Mouse (Mus musculus) kidney, embryonic 14.5 days (tissue): Measurements from ENCODE around the gene Cdc45. TPM values are rescaled to one million over a fixed set of nuclear protein-coding genes. Genes with fewer than 3 reads are reported as not detected.

ENCODE experiments used
- ATAC-seq: fragments of 200-750 bp; cut with Nextera tagmentation; 2 replicates; pipeline ENCODE4 v1.8.0; 2017; ENCODE audit warnings: moderate number of reproducible peaks, mild to moderate bottlenecking, moderate TSS enrichment, moderate library complexity; ENCODE audit not compliant: low FRiP score, low TSS enrichment
- H3K27ac ChIP-seq: fragments of 300-500 bp; sonication (generic); 2 replicates; pipeline ENCODE4 v1.5.1; 2014; ENCODE audit warnings: low read depth, mild to moderate bottlenecking, low read length, moderate library complexity, mixed read lengths
- H3K27me3 ChIP-seq: fragments of 300-500 bp; sonication (generic); 2 replicates; pipeline ENCODE4 v1.6.1; 2014; ENCODE audit warnings: mild to moderate bottlenecking, low read length; ENCODE audit not compliant: control insufficient read depth, insufficient read depth
- H3K36me3 ChIP-seq: fragments of 300-500 bp; sonication (generic); 2 replicates; pipeline ENCODE4 v1.6.1; 2014; ENCODE audit warnings: low read length, mixed read lengths; ENCODE audit not compliant: control insufficient read depth, insufficient read depth
- H3K4me1 ChIP-seq: fragments of 300-500 bp; sonication (generic); 2 replicates; pipeline ENCODE4 v1.6.1; 2014; ENCODE audit warnings: low read length, mixed read lengths; ENCODE audit not compliant: control insufficient read depth, insufficient read depth
- H3K4me2 ChIP-seq: fragments of 300-500 bp; sonication (generic); replicated peaks from 2 replicates; pipeline ENCODE4 v1.6.1; 2014; ENCODE audit warnings: low read depth, mild to moderate bottlenecking, low read length
- H3K4me3 ChIP-seq: fragments of 300-500 bp; sonication (generic); 2 replicates; pipeline ENCODE4 v1.5.1; 2014; ENCODE audit warnings: mild to moderate bottlenecking, low read length
- H3K9ac ChIP-seq: fragments of 300-500 bp; sonication (generic); 2 replicates; pipeline ENCODE4 v1.6.1; 2014; ENCODE audit warnings: low read depth, mild to moderate bottlenecking, low read length, moderate library complexity
- H3K9me3 ChIP-seq: fragments of 300-500 bp; sonication (generic); 2 replicates; pipeline ENCODE4 v1.6.1; 2016; ENCODE audit warnings: low read length; ENCODE audit not compliant: control insufficient read depth
- WGBS: fragments of 180-500 bp; shearing (Covaris S2); extraction: QIAGEN DNeasy Blood & Tissue Kit; methylation state at CpG from one replicate; pipeline ENCODE4 v1.1.7; 2014; 5-methylcytosine and 5-hydroxymethylcytosine counted together
- polyA plus RNA-seq: library from polyadenylated mRNA; unstranded; fragments of >200 nt; fragmentation: Nextera tagmentation; extraction: Ambion mirVana; gene quantifications from 2 replicates; pipeline ENCODE4 v1.2.1, GENCODE M21; 2014

Gene Cdc45
- polyA plus RNA-seq, 1 experiment from 2014 or later, result 63.0 TPM

DNA sequence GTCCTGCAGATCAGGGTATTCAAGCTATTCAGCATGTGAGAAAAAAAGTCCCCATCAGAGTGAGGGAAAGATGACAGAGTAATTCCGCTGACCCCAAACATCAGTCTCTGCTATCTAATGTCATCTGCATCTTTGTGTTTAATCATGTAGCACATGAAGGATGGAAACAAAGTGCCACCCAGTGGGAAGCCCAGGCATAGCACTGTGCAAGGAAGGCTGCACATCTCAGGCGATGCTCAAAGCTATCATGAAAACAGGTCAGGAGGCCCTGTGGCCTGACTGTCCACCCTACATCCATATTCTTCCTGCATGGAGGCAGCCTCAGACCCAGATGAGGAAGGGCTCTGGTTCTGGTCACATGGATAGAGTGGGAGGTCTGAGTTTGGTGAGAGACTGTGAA lies 12.9 kb downstream of the Cdc45 start:
- Histone ChIP-seq H3K9ac (no peak overlapping the region), H3K27ac (no peak overlapping the region), H3K4me3 (no peak overlapping the region), H3K36me3 (peaks cover 75% of the 10 kb centered on the region), H3K4me2 (no peak overlapping the region), H3K4me1 (no peaks in the 10 kb centered on the region), H3K27me3 (no peaks in the 10 kb centered on the region), H3K9me3 (no peaks in the 10 kb centered on the region)
- ATAC-seq, result no peak
- WGBS, result 75% methylated on average over 2 of the region's 2 CpGs

DNA sequence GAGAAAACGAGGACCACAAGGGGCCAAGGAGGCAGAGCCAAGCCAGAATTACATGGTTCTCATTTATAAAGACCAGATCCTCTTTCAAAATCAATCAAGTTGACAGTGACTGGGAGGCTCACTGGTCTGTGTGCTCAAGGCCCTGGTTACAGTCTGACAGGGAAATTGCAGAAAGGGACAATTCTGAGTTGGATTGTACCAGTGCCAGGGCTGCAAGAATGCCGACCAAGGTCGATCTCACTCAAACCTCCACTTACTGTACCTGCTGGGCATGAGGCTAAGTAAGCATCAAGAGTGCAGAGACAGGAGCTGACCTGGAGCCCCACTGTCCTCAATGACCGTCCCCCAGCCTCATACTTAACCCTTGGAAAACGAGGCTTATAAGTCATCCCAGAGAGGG lies 13.6 kb downstream of the Cdc45 start:
- peaks cover 78% of the 10 kb centered on the region for H3K36me3 ChIP-seq
- H3K4me2 ChIP-seq, result no peak overlapping the region
- no peak overlapping the region for H3K4me3 ChIP-seq
- no peak overlapping the region for H3K9ac ChIP-seq
- H3K4me1 ChIP-seq, result no peaks in the 10 kb centered on the region
- ATAC-seq, result no peak
- 86% methylated on average over 5 of the region's 5 CpGs for WGBS
- no peaks in the 10 kb centered on the region for H3K9me3 ChIP-seq
- no peak overlapping the region for H3K27ac ChIP-seq
- no peaks in the 10 kb centered on the region for H3K27me3 ChIP-seq

DNA sequence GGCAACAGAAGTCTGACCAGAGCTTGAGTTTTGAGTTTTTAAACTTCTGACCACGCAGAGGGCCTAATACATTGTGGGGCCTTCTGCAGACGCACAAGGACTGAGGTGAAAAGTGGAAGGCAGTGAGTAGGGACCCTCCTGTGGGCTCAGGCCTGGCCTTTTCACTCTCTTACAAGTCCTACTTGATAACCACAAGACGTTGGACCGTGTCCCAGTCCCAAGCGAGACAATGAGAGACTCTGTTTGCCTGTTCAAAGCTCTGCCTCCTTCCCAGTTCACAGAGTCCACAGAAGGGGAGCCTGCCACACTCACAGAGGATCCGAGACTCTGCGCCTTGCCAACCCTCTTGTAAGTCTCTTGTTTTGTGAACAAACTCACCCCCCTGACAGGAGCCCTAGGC lies 15.1 kb downstream of the Cdc45 start:
- Histone ChIP-seq H3K27me3 (no peaks in the 10 kb centered on the region), H3K36me3 (peaks cover 87% of the 10 kb centered on the region), H3K27ac (no peak overlapping the region), H3K9ac (no peak overlapping the region), H3K4me2 (no peak overlapping the region), H3K4me3 (no peak overlapping the region), H3K9me3 (no peaks in the 10 kb centered on the region), H3K4me1 (no peaks in the 10 kb centered on the region)
- no peak for ATAC-seq
- 94% methylated on average over 7 of the region's 7 CpGs for WGBS

DNA sequence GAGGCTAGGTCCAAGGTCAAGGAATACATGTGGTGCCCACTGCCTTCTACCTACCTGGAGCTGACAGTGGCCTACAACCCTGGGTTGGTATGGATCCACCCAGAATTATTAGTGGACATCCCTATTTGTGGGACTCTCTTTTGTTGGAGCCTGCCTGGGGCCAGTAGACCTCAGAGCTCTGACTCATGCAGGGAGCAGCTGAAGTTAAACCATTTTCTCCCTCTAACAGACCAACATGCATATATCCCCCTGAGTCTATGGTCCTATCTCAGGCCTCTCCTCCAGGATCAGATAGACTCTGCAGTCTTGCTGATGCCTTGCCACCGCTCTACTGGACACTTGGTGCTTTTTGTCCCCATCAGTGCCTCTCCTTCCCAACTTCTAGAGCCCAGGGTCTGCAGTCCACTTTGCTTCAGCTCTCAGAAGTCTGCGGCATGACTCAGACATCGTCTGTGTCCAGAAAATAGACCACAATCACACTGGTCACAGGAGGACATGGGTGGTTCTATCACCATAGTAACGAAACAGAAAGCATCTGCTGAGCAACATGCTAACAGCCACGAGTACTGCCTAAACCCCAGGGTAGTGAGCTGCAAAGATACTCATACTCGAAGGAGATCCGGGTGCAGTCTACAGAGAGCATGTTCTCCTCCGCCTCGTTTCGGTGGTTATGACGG lies 16.4 kb downstream of the Cdc45 start:
- Histone ChIP-seq H3K36me3 (peaks cover 87% of the 10 kb centered on the region), H3K4me2 (no peak overlapping the region), H3K4me1 (no peaks in the 10 kb centered on the region), H3K27me3 (no peaks in the 10 kb centered on the region), H3K27ac (no peak overlapping the region), H3K9me3 (no peaks in the 10 kb centered on the region), H3K9ac (no peak overlapping the region), H3K4me3 (no peak overlapping the region; the same call in 1 of the 2 replicates)
- no peak for ATAC-seq
- WGBS, result 93% methylated on average over 11 of the region's 11 CpGs

DNA sequence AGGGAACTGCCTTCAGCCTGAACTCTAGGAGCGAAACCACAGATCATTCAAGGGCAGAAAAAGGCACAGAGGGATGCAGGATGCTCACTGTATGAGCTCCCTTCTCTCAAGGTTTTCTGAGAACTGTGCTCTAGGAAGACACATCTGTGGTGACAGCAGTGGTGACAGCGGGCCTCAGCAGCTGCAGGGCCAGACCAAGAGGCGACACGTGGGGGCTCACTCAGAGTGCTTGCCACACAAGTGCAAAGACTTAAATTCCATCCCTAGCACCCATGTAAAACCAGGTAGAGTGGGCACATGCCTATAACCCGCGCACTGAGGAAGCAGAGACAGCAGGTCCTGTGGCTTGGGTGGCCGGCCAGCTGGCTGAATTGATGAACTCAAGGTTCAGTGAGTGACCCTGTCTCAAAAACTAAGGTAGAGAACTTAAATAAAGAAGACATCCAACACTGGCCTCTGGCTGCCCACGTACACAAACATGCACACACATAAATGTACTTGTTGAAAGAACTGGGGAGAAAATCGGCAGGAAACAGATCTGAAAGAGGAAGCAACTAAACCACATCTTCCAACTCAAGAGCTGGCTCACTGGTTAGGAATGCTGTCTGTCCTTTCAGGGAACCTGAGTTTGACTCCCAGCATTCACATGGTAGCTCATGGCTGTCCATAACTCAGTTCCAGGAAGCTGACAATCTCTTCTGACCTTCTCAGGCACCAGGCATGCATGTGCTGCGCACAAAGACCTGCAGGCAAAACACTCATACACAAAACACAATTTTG lies 23.0 kb downstream of the Cdc45 start:
- no peaks in the 10 kb centered on the region for H3K4me1 ChIP-seq
- no peak overlapping the region for H3K27ac ChIP-seq
- H3K27me3 ChIP-seq, result no peaks in the 10 kb centered on the region
- H3K4me2 ChIP-seq, result no peak overlapping the region
- H3K4me3 ChIP-seq, result no peak overlapping the region
- H3K9ac ChIP-seq, result no peak overlapping the region
- no peak for ATAC-seq
- no peaks in the 10 kb centered on the region for H3K9me3 ChIP-seq
- WGBS, result 82% methylated on average over 10 of the region's 10 CpGs
- peaks cover 85% of the 10 kb centered on the region for H3K36me3 ChIP-seq

DNA sequence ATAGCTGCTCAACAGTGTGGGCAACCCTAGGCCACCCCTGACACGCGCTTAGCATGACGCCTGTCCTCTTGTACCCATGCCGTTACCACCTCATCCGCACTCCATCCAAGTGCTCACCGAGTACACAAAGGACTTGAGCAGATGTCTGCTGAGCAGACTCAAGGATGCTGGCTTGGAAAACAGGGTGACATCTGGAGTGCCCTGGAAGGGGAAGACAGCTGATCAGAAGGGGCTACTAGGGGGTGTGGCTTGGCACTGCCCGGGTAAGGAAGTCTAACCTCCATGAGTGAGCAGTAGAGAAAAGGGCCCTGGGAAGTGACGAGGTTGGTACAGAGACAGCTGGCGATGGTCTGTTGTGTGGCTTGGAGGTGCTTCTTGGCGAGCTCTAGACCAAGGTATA lies 25.1 kb downstream of the Cdc45 start:
- peaks cover 4% of the 10 kb centered on the region; the same call in 1 of the 2 replicates for H3K4me1 ChIP-seq
- ATAC-seq, result no peak
- H3K4me3 ChIP-seq, result no peak overlapping the region
- no peaks in the 10 kb centered on the region for H3K27me3 ChIP-seq
- no peak overlapping the region for H3K9ac ChIP-seq
- H3K27ac ChIP-seq, result no peak overlapping the region
- no peaks in the 10 kb centered on the region for H3K9me3 ChIP-seq
- H3K4me2 ChIP-seq, result no peak overlapping the region
- 90% methylated on average over 10 of the region's 10 CpGs for WGBS
- H3K36me3 ChIP-seq, result peaks cover 80% of the 10 kb centered on the region

DNA sequence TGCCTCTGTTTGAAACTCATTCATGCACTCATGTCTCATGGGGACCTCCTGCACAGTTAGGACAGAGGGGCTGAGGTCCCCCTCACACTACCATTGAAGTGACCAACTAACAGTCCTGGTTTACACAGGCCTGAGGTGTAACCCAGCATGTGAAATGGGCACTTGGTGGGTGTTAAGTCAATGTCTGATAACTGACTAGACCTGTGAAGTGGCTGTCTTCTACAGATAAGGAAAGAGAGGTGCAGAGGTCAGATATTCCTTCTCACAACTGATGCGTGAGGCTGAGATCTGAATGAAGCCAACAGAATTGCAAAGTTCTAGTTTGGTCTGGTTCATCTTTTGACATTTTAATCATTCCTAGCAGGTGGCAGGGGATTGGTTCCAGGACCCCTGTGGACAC lies 26.3 kb downstream of the Cdc45 start:
- Histone ChIP-seq H3K27ac (no peak overlapping the region), H3K9ac (no peak overlapping the region), H3K4me3 (no peak overlapping the region), H3K9me3 (no peaks in the 10 kb centered on the region), H3K4me2 (no peak overlapping the region), H3K36me3 (peaks cover 79% of the 10 kb centered on the region), H3K4me1 (peaks cover 6% of the 10 kb centered on the region; the same call in 1 of the 2 replicates), H3K27me3 (no peaks in the 10 kb centered on the region)
- 89% methylated on average over 1 of the region's 1 CpGs for WGBS
- no peak for ATAC-seq

DNA sequence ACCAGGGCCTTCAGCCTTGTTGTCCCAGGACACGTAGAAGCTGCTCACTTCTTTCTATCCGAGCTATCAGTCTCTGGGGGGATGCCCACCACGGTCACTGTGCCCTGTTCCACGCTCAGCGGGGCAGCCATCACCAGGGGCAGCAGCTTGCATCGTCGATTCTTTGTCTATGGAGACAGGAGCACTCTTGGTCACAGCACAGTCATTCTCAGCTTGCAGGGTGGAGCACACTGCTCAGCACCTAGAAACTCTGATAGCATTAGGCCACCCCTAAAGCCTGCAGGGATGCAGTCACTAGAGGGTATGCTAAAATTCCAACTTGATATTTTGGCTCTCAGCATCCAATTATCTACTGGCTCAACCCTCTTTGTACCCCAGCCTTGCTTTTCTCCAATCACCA lies 26.8 kb downstream of the Cdc45 start:
- H3K4me3 ChIP-seq, result no peak overlapping the region
- peaks cover 6% of the 10 kb centered on the region; the same call in 1 of the 2 replicates for H3K4me1 ChIP-seq
- no peaks in the 10 kb centered on the region for H3K27me3 ChIP-seq
- H3K9me3 ChIP-seq, result no peaks in the 10 kb centered on the region
- WGBS, result 93% methylated on average over 7 of the region's 7 CpGs
- H3K4me2 ChIP-seq, result no peak overlapping the region
- H3K36me3 ChIP-seq, result peaks cover 75% of the 10 kb centered on the region
- no peak overlapping the region for H3K9ac ChIP-seq
- no peak overlapping the region for H3K27ac ChIP-seq
- no peak for ATAC-seq

DNA sequence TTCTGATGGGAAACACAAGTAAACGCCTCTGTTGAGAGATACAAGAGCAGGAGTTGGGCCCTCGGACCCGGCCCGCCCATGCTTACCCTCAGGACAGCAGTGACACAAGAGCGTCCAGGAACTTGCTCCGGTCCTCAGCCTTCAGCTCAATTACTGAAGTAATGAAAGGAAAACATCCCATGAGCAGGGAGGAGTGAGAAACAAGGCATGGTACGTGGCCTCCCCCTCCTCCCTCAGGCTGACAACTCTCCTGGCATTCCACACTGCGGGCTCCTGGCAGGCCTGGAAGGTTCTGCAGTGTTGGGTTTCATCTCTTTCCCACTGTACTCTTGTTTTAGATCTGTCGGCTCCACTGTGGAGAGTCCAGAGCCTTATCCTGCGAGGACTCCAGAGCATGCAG lies 30.0 kb downstream of the Cdc45 start:
- peaks cover 50% of the 10 kb centered on the region for H3K36me3 ChIP-seq

More for the DNA sequence above, 30.0 kb downstream of the Cdc45 start:
- no peaks in the 10 kb centered on the region for H3K9me3 ChIP-seq
- H3K4me1 ChIP-seq, result peaks cover 14% of the 10 kb centered on the region; the same call in 1 of the 2 replicates
- H3K27ac ChIP-seq, result peak overlapping the region; percentile 65; the same call in 1 of the 2 replicates
- H3K9ac ChIP-seq, result no peak overlapping the region
- no peak overlapping the region for H3K4me3 ChIP-seq
- H3K27me3 ChIP-seq, result peaks cover 25% of the 10 kb centered on the region
- peak; percentile 67; the same call in 1 of the 2 replicates for ATAC-seq
- no peak overlapping the region for H3K4me2 ChIP-seq
- WGBS, result 55% methylated on average over 10 of the region's 10 CpGs
